Mouse (Mus musculus): ENCODE measurements around the gene Dstn. TPM values are rescaled to one million over a fixed set of nuclear protein-coding genes. Genes with fewer than 3 reads are reported as not detected.

Dstn gene
- 100 to 1,000 TPM; 188 to 189 TPM for total RNA-seq (2021)
- long read RNA-seq, experiment 1, transcript Dstn-201 (4 exons, 1,911 nt): major isoform, 116 of 146 reads
- long read RNA-seq, experiment 1, partial matches to known transcripts: 29 of 146 reads
- long read RNA-seq, experiment 1, other reads (novel, unspliced or antisense): 1 of 146 reads
- long read RNA-seq, experiment 2, transcript Dstn-201 (4 exons, 1,911 nt): major isoform, 168 of 200 reads
- long read RNA-seq, experiment 2, partial matches to known transcripts: 31 of 200 reads
- long read RNA-seq, experiment 2, other reads (novel, unspliced or antisense): 1 of 200 reads

- TF ChIP-seq CTCF (conservative IDR thresholded peaks at IDR 0.05): no peak
- H3K4me3 ChIP-seq: peak within 1 kb of the TSS; percentile 75
- H3K27ac ChIP-seq: peak within 1 kb of the TSS; percentile 97
- peak; percentile 95 to 96 for DNase-seq (ENCODE audit: low spot score in 2 of 2)
Observed at GRCm38 (mm10) chr2:143914760-143915599, at the start of gene Dstn. Gene Dstn (plus strand): TSS chr2:143915320.

GRCm38 (mm10) chr2:143867326-143867725 is 47.8 kb upstream of the Dstn start:
- Histone ChIP-seq H3K27ac (no peak overlapping the region), H3K4me3 (no peak overlapping the region; the same call in 1 of the 2 replicates)
- peak; percentile 98 for TF ChIP-seq CTCF (conservative IDR thresholded peaks at IDR 0.05)
- DNase-seq (ENCODE audit: low spot score in 2 of 2): peak; percentile 74 to 75

- no peak for DNase-seq (ENCODE audit: low spot score in 2 of 2)
- TF ChIP-seq CTCF (conservative IDR thresholded peaks at IDR 0.05): no peak
- Histone ChIP-seq H3K4me3 (no peak overlapping the region), H3K27ac (no peak overlapping the region)
Observed at GRCm38 (mm10) chr2:143870936-143871688, 44.0 kb upstream of the Dstn start.

- no peak for DNase-seq (ENCODE audit: low spot score in 2 of 2)
- Histone ChIP-seq H3K4me3 (no peak overlapping the region), H3K27ac (no peak overlapping the region)
- TF ChIP-seq CTCF (conservative IDR thresholded peaks at IDR 0.05): no peak
Observed at GRCm38 (mm10) chr2:143876026-143876425, 39.1 kb upstream of the Dstn start.

DNA sequence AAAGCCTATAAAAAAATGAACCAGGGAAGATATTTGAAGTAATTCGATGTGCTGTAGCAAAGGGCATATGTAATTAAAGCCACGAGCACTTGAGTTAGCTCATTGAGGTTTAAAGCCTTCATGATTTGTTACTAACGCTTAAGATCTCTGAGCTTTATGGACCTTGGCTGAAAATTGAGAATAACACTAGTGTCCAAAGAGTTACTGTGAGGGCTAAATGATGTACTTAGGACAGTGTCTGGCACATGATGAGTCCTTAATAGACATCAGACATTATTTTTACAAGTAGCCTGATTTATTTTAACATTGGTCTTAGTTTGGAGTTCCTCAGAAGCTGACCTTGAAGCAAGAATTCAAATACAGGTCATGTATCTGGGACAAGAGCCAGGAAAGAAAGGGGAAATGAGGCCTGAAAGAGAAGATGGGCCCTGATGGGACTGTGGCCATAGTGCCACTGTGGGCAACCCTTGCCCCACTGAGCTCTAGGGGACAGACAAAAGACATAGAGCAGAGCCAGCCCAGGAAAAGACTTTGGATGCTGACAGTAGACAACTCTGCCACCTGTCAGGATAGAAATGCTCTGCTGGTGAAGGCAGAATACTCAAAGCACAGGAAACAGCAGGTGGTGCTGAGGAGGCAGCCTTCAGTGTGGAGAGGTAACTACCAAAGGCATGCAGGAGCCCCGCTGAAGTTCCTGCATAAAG is 38.0 kb upstream of the Dstn start:
- no peak overlapping the region for H3K4me3 ChIP-seq
- H3K27ac ChIP-seq: no peak overlapping the region
- no peak for DNase-seq (ENCODE audit: low spot score in 2 of 2)
- no peak for TF ChIP-seq CTCF (conservative IDR thresholded peaks at IDR 0.05)

GRCm38 (mm10) chr2:143879311-143879710 is 35.8 kb upstream of the Dstn start:
- no peak for DNase-seq (ENCODE audit: low spot score in 2 of 2)
- no peak overlapping the region for H3K27ac ChIP-seq
- no peak for TF ChIP-seq CTCF (conservative IDR thresholded peaks at IDR 0.05)
- no peak overlapping the region for H3K4me3 ChIP-seq

DNA sequence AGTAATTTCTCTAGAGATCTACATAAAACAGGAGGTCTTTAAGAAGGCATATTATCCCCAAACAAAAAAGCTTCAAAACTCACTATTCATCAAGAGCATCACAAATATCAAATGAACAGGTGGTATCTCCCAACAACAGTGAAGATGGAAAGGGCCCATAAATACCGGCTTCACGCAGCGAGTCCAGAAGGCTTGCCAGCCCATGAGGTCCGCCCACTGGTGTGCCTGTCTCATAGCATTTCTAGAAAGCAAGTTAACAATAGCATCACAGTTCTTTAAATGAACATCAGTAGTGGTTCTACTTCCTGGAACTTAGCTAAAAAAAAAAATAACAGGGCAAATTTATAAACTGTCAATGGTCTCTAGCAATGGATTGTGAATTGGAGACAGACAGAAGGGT is 33.1 kb upstream of the Dstn start:
- no peak overlapping the region for H3K27ac ChIP-seq
- no peak overlapping the region for H3K4me3 ChIP-seq
- TF ChIP-seq CTCF (conservative IDR thresholded peaks at IDR 0.05): no peak
- peak; percentile 51 to 58 for DNase-seq (ENCODE audit: low spot score in 2 of 2)

DNA sequence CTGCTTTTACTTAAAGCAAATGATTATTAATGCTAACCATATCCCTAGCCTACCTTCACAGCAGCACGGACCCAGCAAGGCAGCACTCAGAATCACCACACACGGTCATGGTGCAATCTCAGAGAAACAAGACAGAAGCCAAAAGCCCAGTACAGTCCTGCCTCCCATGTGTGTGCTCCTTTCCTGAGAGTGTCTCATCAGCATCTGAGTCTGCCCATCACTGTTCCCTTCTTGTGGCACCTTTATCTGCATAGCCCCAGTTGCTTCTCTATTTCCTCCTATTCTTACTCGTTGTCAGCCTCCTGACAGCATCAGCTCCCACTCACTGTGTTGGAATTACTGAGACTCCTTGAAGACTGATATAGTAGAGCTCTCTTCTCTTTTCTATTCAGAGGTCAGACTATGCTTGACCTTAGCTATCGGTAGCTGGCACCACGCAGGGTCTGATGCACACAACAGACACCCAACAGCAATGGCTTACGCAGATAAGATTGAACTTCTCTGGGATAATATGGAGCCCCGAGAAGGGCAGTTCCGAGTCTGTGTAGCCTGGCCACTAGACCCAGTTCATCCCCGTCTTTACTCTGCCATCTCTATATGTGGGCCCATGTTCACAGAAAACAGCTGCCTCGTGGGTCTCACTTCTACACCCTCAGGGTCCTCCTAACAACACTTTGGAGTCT is 32.4 kb upstream of the Dstn start:
- Histone ChIP-seq H3K27ac (no peak overlapping the region), H3K4me3 (no peak overlapping the region)
- no peak for TF ChIP-seq CTCF (conservative IDR thresholded peaks at IDR 0.05)
- no peak for DNase-seq (ENCODE audit: low spot score in 2 of 2)

- no peak for TF ChIP-seq CTCF (conservative IDR thresholded peaks at IDR 0.05)
- DNase-seq (ENCODE audit: low spot score in 2 of 2): no peak
- no peak overlapping the region for H3K27ac ChIP-seq
- H3K4me3 ChIP-seq: no peak overlapping the region
Observed at GRCm38 (mm10) chr2:143889131-143889859, 25.8 kb upstream of the Dstn start.

GRCm38 (mm10) chr2:143889860-143890433 is 25.2 kb upstream of the Dstn start:
- no peak for TF ChIP-seq CTCF (conservative IDR thresholded peaks at IDR 0.05)
- Histone ChIP-seq H3K27ac (no peak overlapping the region), H3K4me3 (no peak overlapping the region)
- no peak for DNase-seq (ENCODE audit: low spot score in 2 of 2)
